Comparison of ENCODE assay signal across 25 mouse cellular contexts in genomic region chr14:54601601-54602000, GRCm38 (mm10). TPM values are rescaled to one million over a fixed set of nuclear protein-coding genes. Genes with fewer than 3 reads are reported as not detected.
"Had no signal": no experiment of that assay in that cellular context is flagged by ENCODE, and none has a peak within 500 bp of the region (broad histone marks: within the 10 kb centered on the region; RNA-seq: fewer than 3 reads in every experiment).

No protein-coding gene starts in this region.

- H3K4me1 ChIP-seq: neural tube, embryonic 12.5 days had no signal

- H3K27me3 ChIP-seq: lung, embryonic 15.5 days; megakaryocyte, embryonic 14.5 days; midbrain, embryonic 13.5 days; midbrain, embryonic 15.5 days; neural tube, embryonic 12.5 days; stomach, embryonic 15.5 days had no signal

- H3K9ac ChIP-seq: lung, embryonic 15.5 days; midbrain, embryonic 15.5 days; neural tube, embryonic 12.5 days; stomach, embryonic 15.5 days had no signal

- H3K36me3 ChIP-seq: lung, embryonic 15.5 days; midbrain, embryonic 15.5 days; neural tube, embryonic 12.5 days; stomach, embryonic 15.5 days had no signal

- DNase-seq: lung, adult 2 months; lung, postnatal 14 days; lung, postnatal 36 days; right cerebral cortex, postnatal 14 days; thymus, adult 2 months; thymus, postnatal 25 days; thymus, postnatal 4 days had no signal

- H3K4me2 ChIP-seq: lung, embryonic 15.5 days; midbrain, embryonic 11.5 days; midbrain, embryonic 13.5 days; midbrain, embryonic 15.5 days; stomach, embryonic 15.5 days had no signal

- H3K9me3 ChIP-seq: lung, embryonic 15.5 days; megakaryocyte, embryonic 14.5 days; midbrain, embryonic 13.5 days; midbrain, embryonic 15.5 days; neural tube, embryonic 12.5 days; stomach, embryonic 15.5 days had no signal

- ATAC-seq: lung, postnatal 0 days; midbrain, embryonic 13.5 days; midbrain, embryonic 15.5 days had no signal

- H3K4me3 ChIP-seq: lung, embryonic 15.5 days; megakaryocyte, embryonic 14.5 days; midbrain, embryonic 13.5 days; midbrain, embryonic 15.5 days; neural tube, embryonic 12.5 days; stomach, embryonic 15.5 days had no signal

- H3K27ac ChIP-seq: macrophage; midbrain, embryonic 13.5 days; neural tube, embryonic 12.5 days had no signal

RNA-seq across cellular contexts. Expression of gene Psmb11, which starts 19.6 kb away (rescaled TPM):
- total RNA-seq: midbrain, postnatal 0 days; monocyte, adult 5-6 weeks had no signal
- polyA plus RNA-seq: lung, adult 2 months; macrophage; midbrain, embryonic 11.5 days; midbrain, embryonic 13.5 days; midbrain, embryonic 15.5 days; midbrain, postnatal 0 days; neural tube, embryonic 12.5 days; spleen, adult 2 months; stomach, postnatal 0 days; urinary bladder, adult 2 months had no signal

RNA-seq across cellular contexts. Expression of gene Gm17606, which starts 39.2 kb away (rescaled TPM):
- total RNA-seq: megakaryocyte progenitor cell, adult 5-6 weeks; midbrain, postnatal 0 days; monocyte, adult 5-6 weeks; neutrophil, adult 5-6 weeks had no signal
- polyA plus RNA-seq: lung, adult 2 months; lung, embryonic 15.5 days; lung, postnatal 0 days; macrophage; midbrain, embryonic 11.5 days; midbrain, embryonic 13.5 days; midbrain, embryonic 15.5 days; midbrain, postnatal 0 days; neural tube, embryonic 12.5 days; neural tube, embryonic 14.5 days; spleen, adult 2 months; stomach, embryonic 15.5 days; stomach, postnatal 0 days; testis, adult 2 months; thymus, adult 2 months; urinary bladder, adult 2 months had no signal
